Mouse (Mus musculus): Measurements from ENCODE around the gene Sptb.

DNA sequence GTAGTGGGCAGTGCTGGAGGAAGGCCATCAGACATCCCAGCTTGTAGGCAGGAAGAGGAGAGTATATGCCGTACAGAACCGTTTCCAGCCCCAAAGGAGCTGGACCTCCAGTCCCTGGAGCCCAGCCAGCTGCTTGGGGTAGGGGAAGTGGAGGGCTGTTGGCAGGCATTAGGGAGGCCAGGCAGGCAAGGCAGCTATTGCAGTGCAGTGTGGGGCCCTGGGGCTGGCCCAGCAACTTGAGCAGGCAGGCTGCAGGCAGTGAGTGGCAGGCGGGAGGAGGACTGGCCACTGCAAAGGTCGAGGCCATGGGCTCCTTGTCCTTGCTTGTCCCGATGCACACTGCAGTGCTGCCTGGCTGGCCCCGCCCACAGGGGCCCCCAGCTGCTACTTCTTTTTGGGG, 127.5 kb downstream of the Sptb start:
- no peak for TF ChIP-seq GATA1 (IDR thresholded peaks at IDR 0.05; ENCODE audit: low read depth, low read length)
- no peak for TF ChIP-seq CTCF (IDR thresholded peaks at IDR 0.05 in 2 of 3, conservative IDR thresholded peaks at IDR 0.05 in 1 of 3; ENCODE audit: control insufficient read depth in 1 of 3, insufficient read depth in 1 of 3, low read depth in 2 of 3, low read length in 3 of 3, poor library complexity in 1 of 3, severe bottlenecking in 1 of 3)
- no peak for TF ChIP-seq MAX (IDR thresholded peaks at IDR 0.05; ENCODE audit: low read length)
- no peak for TF ChIP-seq ZKSCAN1 (IDR thresholded peaks at IDR 0.05; ENCODE audit: low read depth, low read length)
- TF ChIP-seq POLR2A (IDR thresholded peaks at IDR 0.05; ENCODE audit: control insufficient read depth in 1 of 2, insufficient read depth in 1 of 2, low read depth in 1 of 2, low read length in 2 of 2, poor library complexity in 1 of 2), result no peak
- no peak for TF ChIP-seq MYB (IDR thresholded peaks at IDR 0.05; ENCODE audit: low read depth, low read length)
- no peak for TF ChIP-seq MEF2A (IDR thresholded peaks at IDR 0.05; ENCODE audit: extremely low read depth, insufficient replicate concordance, low read depth, low read length, poor library complexity, severe bottlenecking)
- TF ChIP-seq NELFE (IDR thresholded peaks at IDR 0.05; ENCODE audit: low read depth, low read length), result no peak

All from MEL (cell line).